Comparison of ENCODE assay signal across 20 mouse cellular contexts in the genomic region with DNA sequence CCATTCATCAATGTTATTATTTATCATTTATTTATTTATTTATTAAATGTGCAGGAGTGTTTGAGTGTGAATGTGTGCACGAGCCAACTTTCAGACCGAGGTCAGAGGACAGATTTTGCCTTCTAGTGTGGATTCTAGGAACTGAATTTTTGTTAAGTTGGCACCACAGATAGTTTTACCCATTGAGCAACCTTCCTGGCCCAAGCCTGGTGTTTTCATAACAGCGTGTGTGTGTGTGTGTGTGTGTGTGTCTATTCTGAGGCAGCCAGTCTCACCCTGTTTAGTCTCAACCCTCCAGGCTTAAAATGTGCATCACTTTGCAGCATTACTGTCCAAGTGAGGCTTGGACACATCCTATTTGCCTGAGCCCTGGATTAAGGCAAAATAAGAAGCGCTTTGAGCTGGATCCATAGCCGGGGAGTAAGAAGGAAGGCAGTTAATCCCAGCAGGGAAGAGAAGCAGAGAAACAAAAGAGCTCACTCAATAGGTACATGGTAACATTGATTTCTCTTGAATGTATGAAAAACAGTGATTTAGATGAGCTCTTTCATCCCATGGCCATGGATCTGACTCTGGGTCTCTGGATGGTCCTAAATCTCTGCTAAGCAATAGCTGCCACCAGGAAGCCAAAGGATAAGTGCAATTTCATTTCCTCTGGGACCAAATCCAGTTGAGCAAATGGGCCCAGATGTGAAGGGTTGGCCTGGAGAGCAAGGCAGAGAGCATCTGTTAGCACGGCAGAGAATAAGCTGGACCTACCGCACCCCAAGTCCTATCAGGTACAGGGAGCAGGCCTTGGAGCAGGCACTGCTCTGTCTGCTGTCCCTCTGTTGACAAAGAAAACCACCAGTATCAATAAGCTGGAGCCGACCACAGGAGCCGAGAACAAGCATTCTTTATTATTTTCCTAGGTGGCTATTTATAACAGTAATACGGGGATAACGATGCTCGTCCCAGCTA. TPM values are rescaled to one million over a fixed set of nuclear protein-coding genes. Genes with fewer than 3 reads are reported as not detected.
DNase-seq lines count a peak whose midpoint lies in the region.
"Had no signal": no experiment of that assay in that cellular context is flagged by ENCODE, and none has a peak within 500 bp of the region (broad histone marks: within the 10 kb centered on the region; RNA-seq: fewer than 3 reads in every experiment).

No protein-coding gene starts in this region.

- H3K27me3 ChIP-seq in heart, embryonic 10.5 days (ENCODE audit: insufficient read depth, poor library complexity, severe bottlenecking), result peaks cover 22% of the 10 kb centered on the region
- H3K27me3 ChIP-seq: embryonic facial prominence, embryonic 15.5 days had no signal

- no peaks in the 10 kb centered on the region for H3K9me3 ChIP-seq in heart, embryonic 10.5 days
- H3K9me3 ChIP-seq: embryonic facial prominence, embryonic 15.5 days; limb, embryonic 13.5 days had no signal

- no peak overlapping the region for H3K27ac ChIP-seq in heart, embryonic 10.5 days
- H3K27ac ChIP-seq: embryonic facial prominence, embryonic 15.5 days; hindbrain, postnatal 0 days; liver, embryonic 14.5 days had no signal

- peaks cover 40% of the 10 kb centered on the region for H3K36me3 ChIP-seq in heart, embryonic 10.5 days

- H3K4me1 ChIP-seq in heart, embryonic 10.5 days, result peaks cover 14% of the 10 kb centered on the region

- DNase-seq in adrenal gland, postnatal 10 days, result peak; percentile 48
- no peak for DNase-seq in adrenal gland, adult 2 months
- peak; percentile 36 for DNase-seq in heart, embryonic 10.5 days (ENCODE audit: low spot score)
- no peak for DNase-seq in heart, postnatal 10 days
- peak; percentile 38 for DNase-seq in lung, postnatal 36 days
- no peak for DNase-seq in lung, adult 18-20 months
- DNase-seq in 416B (ENCODE audit: low read depth) (peak; percentile 33), liver (no peak)
- DNase-seq: cerebellum, adult 11 months; cerebellum, adult 9-11 months; kidney, postnatal 36 days; right cerebral cortex, postnatal 14 days; spleen, adult 18-20 months; thymus, postnatal 14 days had no signal

- intact Hi-C loops in heart, postnatal 10 days (cut with DNase I), result no loop called here

- H3K4me3 ChIP-seq in heart, embryonic 10.5 days, result no peak overlapping the region
- H3K4me3 ChIP-seq: embryonic facial prominence, embryonic 15.5 days; limb, embryonic 13.5 days had no signal

- 87% methylated on average over 12 of the region's 12 CpGs for WGBS in heart, embryonic 10.5 days

RNA-seq across cellular contexts. Expression of a gene that starts 16.0 kb away (rescaled TPM):
- 10 to 100 TPM; 40.1 to 52.8 TPM for total RNA-seq in adrenal gland, postnatal 10 days (2021)
- 10 to 100 TPM; 34.7 to 41.3 TPM for total RNA-seq in adrenal gland, adult 2 months (2021)
- polyA plus RNA-seq in adrenal gland, adult 2 months (2012; rRNA removed), result 9.5 and 10.9 TPM in 2 replicates
- polyA plus RNA-seq in heart, embryonic 10.5 days (2016; fragmentation: Nextera tagmentation; extraction: Ambion mirVana), result 63.7 and 65.8 TPM in 2 replicates
- 10 to 100 TPM; 44.1 to 51.8 TPM for total RNA-seq in heart, postnatal 10 days (2021)

RNA-seq across cellular contexts. Expression of a gene that starts 20.4 kb away (rescaled TPM):
- 1 to 10 TPM; 3.0 to 3.4 TPM for total RNA-seq in adrenal gland, postnatal 10 days (2021)
- total RNA-seq in adrenal gland, adult 2 months (2021), result 1 to 10 TPM; 1.2 TPM
- 0.99 and 1.2 TPM in 2 replicates for polyA plus RNA-seq in adrenal gland, adult 2 months (2012; rRNA removed)
- polyA plus RNA-seq in heart, embryonic 10.5 days (2016; fragmentation: Nextera tagmentation; extraction: Ambion mirVana), result 0.04 and 0.12 TPM in 2 replicates
- total RNA-seq in heart, postnatal 10 days (2021), result under 1 TPM; 0.02 to 0.05 TPM
- total RNA-seq: common myeloid progenitor, adult 5-6 weeks had no signal
- polyA plus RNA-seq: midbrain, embryonic 11.5 days had no signal

RNA-seq across cellular contexts. Expression of a gene that starts 30.8 kb away (rescaled TPM):
- 10 to 100 TPM; 16.9 to 20.1 TPM for total RNA-seq in adrenal gland, postnatal 10 days (2021)
- total RNA-seq in adrenal gland, adult 2 months (2021), result 10 to 100 TPM; 20.3 to 20.8 TPM
- polyA plus RNA-seq in adrenal gland, adult 2 months (2012; rRNA removed), result 9.9 and 10.3 TPM in 2 replicates
- 3.2 and 3.4 TPM in 2 replicates for polyA plus RNA-seq in heart, embryonic 10.5 days (2016; fragmentation: Nextera tagmentation; extraction: Ambion mirVana)
- 10 to 100 TPM; 19.9 to 20.2 TPM for total RNA-seq in heart, postnatal 10 days (2021)

RNA-seq across cellular contexts. Expression of a gene that starts 51.1 kb away (rescaled TPM):
- 10 to 100 TPM; 63.2 to 68.3 TPM for total RNA-seq in adrenal gland, postnatal 10 days (2021)
- total RNA-seq in adrenal gland, adult 2 months (2021), result 10 to 100 TPM; 69.2 to 70.2 TPM
- 29.8 and 34.3 TPM in 2 replicates for polyA plus RNA-seq in adrenal gland, adult 2 months (2012; rRNA removed)
- polyA plus RNA-seq in heart, embryonic 10.5 days (2016; fragmentation: Nextera tagmentation; extraction: Ambion mirVana), result 83.9 and 90.7 TPM in 2 replicates
- 10 to 100 TPM; 64.2 to 71.8 TPM for total RNA-seq in heart, postnatal 10 days (2021)

Comparison
In these comparisons a context has a peak if more than half of its experiments do, and no peak if none do; other contexts are left out.
1. DNase-seq: peak in adrenal gland, postnatal 10 days (single experiment), heart, embryonic 10.5 days (single experiment), lung, postnatal 36 days (single experiment) and 416B (single experiment); none in adrenal gland, adult 2 months (single experiment), heart, postnatal 10 days (0 of 2), lung, adult 18-20 months (0 of 2) and liver (single experiment).